Mouse (Mus musculus): ENCODE data around the gene Commd7. TPM values are rescaled to one million over a fixed set of nuclear protein-coding genes. Genes with fewer than 3 reads are reported as not detected.

The Commd7 gene
- polyA plus RNA-seq, 1 experiment, result 22.0 TPM

DNA sequence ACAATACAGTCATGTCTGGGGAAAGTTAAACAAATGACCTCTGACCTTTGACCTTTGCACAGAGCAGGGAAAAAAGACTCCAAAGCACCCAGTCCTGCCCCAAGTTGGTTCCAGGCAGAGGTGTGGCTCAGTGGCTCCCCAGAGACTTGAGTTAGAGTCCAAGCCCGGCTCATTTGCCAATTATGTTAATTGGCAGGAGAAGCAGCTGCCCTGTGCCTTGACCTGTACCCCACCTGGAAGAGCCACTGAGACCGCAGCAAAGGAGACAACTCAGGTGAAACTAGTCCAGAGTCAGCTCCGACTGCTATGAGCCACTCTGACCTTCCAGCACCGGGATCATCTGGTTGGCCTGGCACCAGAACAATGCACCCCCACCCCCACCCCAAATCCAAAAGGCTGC, 48.2 kb downstream of the Commd7 start:
- DNase-seq, result no peak
- Histone ChIP-seq H3K27me3 (ENCODE audit: control insufficient read depth, insufficient read depth, low read length) (no peaks in the 10 kb centered on the region), H3K4me1 (replicated peaks; ENCODE audit: control insufficient read depth, insufficient read depth, low read length) (peaks cover 9% of the 10 kb centered on the region; the same call in 1 of the 2 replicates), H3K27ac (ENCODE audit: control insufficient read depth, insufficient read depth, low read length) (no peak overlapping the region), H3K36me3 (ENCODE audit: control insufficient read depth, insufficient read depth, low read length) (no peaks in the 10 kb centered on the region), H3K4me3 (ENCODE audit: control insufficient read depth, insufficient read depth, low read length) (no peak overlapping the region)
- WGBS, result 94% methylated on average over 4 of the region's 4 CpGs
- TF ChIP-seq POLR2A (IDR thresholded peaks at IDR 0.05; ENCODE audit: control insufficient read depth, extremely low read depth, insufficient read depth, low read length, poor library complexity), result no peak
- no peak for TF ChIP-seq CTCF (IDR thresholded peaks at IDR 0.05; ENCODE audit: borderline replicate concordance, control insufficient read depth, extremely low read depth, insufficient read depth, low read length, poor library complexity)

DNA sequence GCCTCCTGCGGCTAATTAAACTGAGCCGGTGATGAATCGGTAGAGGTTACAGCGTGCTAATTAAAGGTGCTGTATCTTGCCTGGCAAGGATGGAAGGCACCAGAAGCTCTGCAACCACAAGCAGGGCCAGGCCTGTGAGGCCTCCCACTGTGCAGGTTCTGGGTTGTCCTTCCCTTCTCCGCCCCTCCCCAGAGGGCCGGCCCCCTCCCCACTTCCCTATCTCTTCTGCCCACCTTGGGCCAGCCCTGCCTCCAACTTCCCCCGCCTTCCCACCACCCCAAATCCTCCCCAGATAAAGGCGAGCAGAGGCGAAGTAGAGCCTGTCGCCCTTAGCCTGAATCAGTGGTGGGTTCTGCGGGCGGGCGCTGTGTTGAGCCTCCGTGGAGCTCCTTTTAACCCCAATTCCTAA, 48.9 kb downstream of the Commd7 start:
- WGBS, result 20% methylated on average over 14 of the region's 14 CpGs
- H3K27ac ChIP-seq (ENCODE audit: control insufficient read depth, insufficient read depth, low read length), result no peak overlapping the region
- no peak for DNase-seq
- H3K27me3 ChIP-seq (ENCODE audit: control insufficient read depth, insufficient read depth, low read length), result no peaks in the 10 kb centered on the region
- TF ChIP-seq CTCF (IDR thresholded peaks at IDR 0.05; ENCODE audit: borderline replicate concordance, control insufficient read depth, extremely low read depth, insufficient read depth, low read length, poor library complexity), result no peak
- no peak for TF ChIP-seq POLR2A (IDR thresholded peaks at IDR 0.05; ENCODE audit: control insufficient read depth, extremely low read depth, insufficient read depth, low read length, poor library complexity)
- H3K36me3 ChIP-seq (ENCODE audit: control insufficient read depth, insufficient read depth, low read length), result no peaks in the 10 kb centered on the region
- peaks cover 9% of the 10 kb centered on the region; the same call in 1 of the 2 replicates for H3K4me1 ChIP-seq (replicated peaks; ENCODE audit: control insufficient read depth, insufficient read depth, low read length)
- H3K4me3 ChIP-seq (ENCODE audit: control insufficient read depth, insufficient read depth, low read length), result no peak overlapping the region

DNA sequence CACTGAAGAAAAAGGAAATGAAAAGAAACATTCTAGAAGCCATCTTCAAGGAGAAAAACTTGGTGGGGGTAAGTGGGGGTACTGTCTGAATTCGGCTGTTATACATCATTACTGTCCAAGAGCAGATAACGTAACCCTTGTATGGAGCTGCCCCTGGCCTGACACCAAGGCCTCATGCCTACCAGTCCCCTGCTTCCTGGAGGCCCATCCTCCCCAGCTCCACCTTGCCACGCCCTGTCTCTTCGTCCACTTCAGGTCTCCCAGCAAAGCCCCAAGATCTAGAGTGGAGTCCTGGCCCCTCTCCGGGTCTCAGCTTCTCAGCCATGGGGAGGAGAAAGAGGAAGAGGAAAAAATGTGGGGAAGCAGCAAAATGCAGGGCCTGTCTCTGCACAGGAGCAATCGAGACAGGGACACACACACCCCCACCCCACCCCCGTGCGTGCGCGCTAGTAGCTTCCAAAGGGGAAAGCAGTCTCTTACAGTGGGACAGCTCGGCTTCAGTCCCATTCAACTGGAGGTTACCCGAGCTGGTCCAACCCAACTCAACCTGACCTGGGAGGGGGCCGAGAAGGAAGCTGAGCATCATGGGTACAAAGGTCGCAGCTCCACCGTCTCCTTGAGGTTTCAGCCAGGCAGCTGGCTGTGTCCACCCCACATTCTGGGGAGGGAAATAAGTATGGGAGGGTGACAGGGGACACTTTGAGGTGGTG, 49.5 kb downstream of the Commd7 start:
- H3K27me3 ChIP-seq (ENCODE audit: control insufficient read depth, insufficient read depth, low read length), result no peaks in the 10 kb centered on the region
- WGBS, result 44% methylated on average over 15 of the region's 15 CpGs
- no peak overlapping the region for H3K4me3 ChIP-seq (ENCODE audit: control insufficient read depth, insufficient read depth, low read length)
- TF ChIP-seq CTCF (IDR thresholded peaks at IDR 0.05; ENCODE audit: borderline replicate concordance, control insufficient read depth, extremely low read depth, insufficient read depth, low read length, poor library complexity), result no peak
- no peak for TF ChIP-seq POLR2A (IDR thresholded peaks at IDR 0.05; ENCODE audit: control insufficient read depth, extremely low read depth, insufficient read depth, low read length, poor library complexity)
- no peak overlapping the region for H3K27ac ChIP-seq (ENCODE audit: control insufficient read depth, insufficient read depth, low read length)
- no peak for DNase-seq
- peaks cover 9% of the 10 kb centered on the region; the same call in 1 of the 2 replicates for H3K4me1 ChIP-seq (replicated peaks; ENCODE audit: control insufficient read depth, insufficient read depth, low read length)
- H3K36me3 ChIP-seq (ENCODE audit: control insufficient read depth, insufficient read depth, low read length), result no peaks in the 10 kb centered on the region

DNA sequence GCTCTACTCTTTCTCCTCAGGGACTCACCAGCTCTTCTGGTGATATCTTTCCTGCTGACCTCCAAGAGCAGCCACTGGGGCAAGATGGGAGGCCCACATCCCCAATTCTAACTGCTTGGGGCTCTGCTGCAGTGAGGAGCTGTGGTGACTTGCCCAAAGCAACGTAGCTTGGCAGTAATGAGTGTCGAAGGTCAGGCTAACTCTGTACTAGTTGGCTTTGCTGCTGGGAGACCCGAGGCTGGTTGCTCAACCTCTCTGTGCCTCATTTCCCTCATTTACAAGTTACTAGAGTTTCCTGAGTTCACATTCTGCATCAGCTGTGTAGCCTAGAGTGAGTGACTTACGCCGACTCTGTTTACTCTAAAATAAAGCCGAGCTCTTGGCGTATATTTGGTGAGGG, 51.2 kb downstream of the Commd7 start:
- Histone ChIP-seq H3K36me3 (ENCODE audit: control insufficient read depth, insufficient read depth, low read length) (no peaks in the 10 kb centered on the region), H3K27ac (ENCODE audit: control insufficient read depth, insufficient read depth, low read length) (no peak overlapping the region), H3K4me3 (ENCODE audit: control insufficient read depth, insufficient read depth, low read length) (no peak overlapping the region), H3K27me3 (ENCODE audit: control insufficient read depth, insufficient read depth, low read length) (no peaks in the 10 kb centered on the region), H3K4me1 (replicated peaks; ENCODE audit: control insufficient read depth, insufficient read depth, low read length) (peaks cover 9% of the 10 kb centered on the region; the same call in 1 of the 2 replicates)
- DNase-seq, result no peak
- TF ChIP-seq CTCF (IDR thresholded peaks at IDR 0.05; ENCODE audit: borderline replicate concordance, control insufficient read depth, extremely low read depth, insufficient read depth, low read length, poor library complexity), result no peak
- TF ChIP-seq POLR2A (IDR thresholded peaks at IDR 0.05; ENCODE audit: control insufficient read depth, extremely low read depth, insufficient read depth, low read length, poor library complexity), result no peak
- WGBS, result 96% methylated on average over 7 of the region's 7 CpGs

DNA sequence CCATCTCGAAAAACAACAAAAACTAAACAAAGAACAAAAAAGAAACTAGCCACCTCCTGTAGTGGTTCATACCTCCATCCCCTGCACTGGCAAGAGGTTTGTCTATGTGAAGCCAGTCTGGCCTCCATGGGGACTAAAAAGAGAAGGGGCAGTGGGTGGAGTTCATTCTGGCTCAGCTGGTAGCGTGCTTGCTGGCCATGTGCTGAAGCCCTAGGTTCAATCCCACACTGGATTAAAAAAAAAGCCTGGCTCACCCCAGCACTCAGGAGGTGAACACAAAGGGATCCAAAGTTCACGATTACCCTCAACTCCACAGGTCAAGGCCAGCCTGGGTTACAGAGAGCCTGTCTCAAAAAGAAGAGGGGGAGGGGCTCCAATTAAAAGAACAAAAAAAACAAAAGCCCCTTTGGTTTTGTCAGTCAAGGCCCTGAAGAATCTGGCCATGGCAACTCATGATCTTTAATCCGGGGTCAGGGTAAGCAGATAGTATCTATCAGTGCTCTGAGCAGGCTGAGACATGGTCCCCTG, 52.1 kb downstream of the Commd7 start:
- no peak overlapping the region for H3K4me3 ChIP-seq (ENCODE audit: control insufficient read depth, insufficient read depth, low read length)
- no peak overlapping the region for H3K27ac ChIP-seq (ENCODE audit: control insufficient read depth, insufficient read depth, low read length)
- WGBS, result 92% methylated on average over 4 of the region's 4 CpGs
- H3K27me3 ChIP-seq (ENCODE audit: control insufficient read depth, insufficient read depth, low read length), result no peaks in the 10 kb centered on the region
- TF ChIP-seq CTCF (IDR thresholded peaks at IDR 0.05; ENCODE audit: borderline replicate concordance, control insufficient read depth, extremely low read depth, insufficient read depth, low read length, poor library complexity) (no peak), POLR2A (IDR thresholded peaks at IDR 0.05; ENCODE audit: control insufficient read depth, extremely low read depth, insufficient read depth, low read length, poor library complexity) (no peak)
- no peak for DNase-seq
- no peaks in the 10 kb centered on the region for H3K36me3 ChIP-seq (ENCODE audit: control insufficient read depth, insufficient read depth, low read length)
- H3K4me1 ChIP-seq (replicated peaks; ENCODE audit: control insufficient read depth, insufficient read depth, low read length), result peaks cover 7% of the 10 kb centered on the region; the same call in 1 of the 2 replicates

DNA sequence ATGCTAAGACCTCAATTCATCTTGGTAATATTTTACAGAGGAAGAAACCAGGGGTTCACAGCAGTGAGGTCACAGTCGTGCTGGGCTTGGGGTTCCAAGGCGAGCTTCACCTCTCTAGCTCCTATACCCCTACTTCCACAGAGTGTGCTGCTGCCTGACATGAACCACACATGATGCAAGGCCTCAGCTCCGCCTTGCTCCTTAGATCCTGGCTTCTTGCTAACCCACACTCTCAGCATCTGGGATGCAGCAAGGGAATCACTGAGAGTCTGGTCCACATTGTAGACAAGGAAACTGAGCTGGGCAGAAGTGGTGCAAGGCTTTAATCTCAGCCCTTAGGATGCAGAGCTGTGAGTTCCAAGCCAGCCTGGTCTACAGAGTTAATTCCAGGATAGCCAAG, 52.5 kb downstream of the Commd7 start:
- peaks cover 7% of the 10 kb centered on the region; the same call in 1 of the 2 replicates for H3K4me1 ChIP-seq (replicated peaks; ENCODE audit: control insufficient read depth, insufficient read depth, low read length)
- H3K4me3 ChIP-seq (ENCODE audit: control insufficient read depth, insufficient read depth, low read length), result no peak overlapping the region
- no peak for DNase-seq
- WGBS, result 98% methylated on average over 3 of the region's 3 CpGs
- TF ChIP-seq CTCF (IDR thresholded peaks at IDR 0.05; ENCODE audit: borderline replicate concordance, control insufficient read depth, extremely low read depth, insufficient read depth, low read length, poor library complexity) (no peak), POLR2A (IDR thresholded peaks at IDR 0.05; ENCODE audit: control insufficient read depth, extremely low read depth, insufficient read depth, low read length, poor library complexity) (no peak)
- H3K27me3 ChIP-seq (ENCODE audit: control insufficient read depth, insufficient read depth, low read length), result no peaks in the 10 kb centered on the region
- H3K27ac ChIP-seq (ENCODE audit: control insufficient read depth, insufficient read depth, low read length), result no peak overlapping the region
- H3K36me3 ChIP-seq (ENCODE audit: control insufficient read depth, insufficient read depth, low read length), result no peaks in the 10 kb centered on the region
